Mouse (Mus musculus): ENCODE measurements around the gene Pbld2. TPM values are rescaled to one million over a fixed set of nuclear protein-coding genes. Genes with fewer than 3 reads are reported as not detected.
A peak's percentile ranks its signal among the peaks of the same experiment; 100 is the strongest.

Pbld2 gene
- polyA plus RNA-seq, 1 experiment from 2014 or later, result 1.3 TPM

DNA sequence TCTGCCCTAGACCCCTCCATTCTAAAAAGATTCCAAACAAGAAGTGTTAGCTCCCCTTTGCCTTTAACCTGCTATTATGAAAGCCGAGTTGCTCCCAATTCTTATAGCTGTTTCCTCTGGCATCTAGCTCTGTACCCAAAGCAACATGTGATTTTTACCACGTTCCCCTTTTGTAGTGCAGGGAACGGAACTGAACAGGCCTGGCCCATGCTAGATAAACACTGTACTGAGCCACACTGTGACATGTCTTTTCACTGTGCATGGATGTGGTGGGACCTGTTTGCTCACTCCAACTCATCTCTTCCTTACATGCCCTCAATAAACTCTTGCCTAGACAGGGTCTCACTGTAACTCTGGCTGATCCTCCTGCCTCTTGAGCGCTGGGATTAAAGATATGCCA lies 13.8 kb upstream of the Pbld2 start:
- no peaks in the 10 kb centered on the region for H3K27me3 ChIP-seq
- H3K4me1 ChIP-seq (replicated peaks), result no peaks in the 10 kb centered on the region
- no peak overlapping the region for H3K27ac ChIP-seq
- peaks cover 89% of the 10 kb centered on the region for H3K36me3 ChIP-seq
- H3K4me3 ChIP-seq (replicated peaks), result no peak overlapping the region
- no peak for ATAC-seq
- no peak overlapping the region for H3K9ac ChIP-seq (replicated peaks)
- H3K4me2 ChIP-seq (replicated peaks), result no peak overlapping the region
- H3K9me3 ChIP-seq, result no peaks in the 10 kb centered on the region
- WGBS, result 85% methylated on average over 4 of the region's 4 CpGs

DNA sequence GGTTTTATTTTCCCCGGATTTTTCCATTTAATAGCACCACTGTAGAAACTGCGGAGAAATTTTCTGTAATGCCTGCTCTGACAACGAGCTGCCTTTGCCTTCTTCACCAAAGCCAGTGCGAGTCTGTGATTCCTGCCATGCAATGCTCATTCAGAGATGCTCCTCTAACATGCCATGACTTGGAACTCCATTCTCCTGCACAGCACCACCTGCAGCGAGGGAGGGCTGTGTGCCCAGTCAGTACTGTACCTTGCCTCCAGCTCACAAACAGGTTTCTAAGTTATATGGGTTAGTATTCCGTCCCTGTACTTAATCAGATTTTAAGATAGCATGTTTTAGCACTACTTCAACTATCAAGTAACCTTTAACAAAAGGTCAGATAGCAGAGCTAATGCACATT lies 12.6 kb upstream of the Pbld2 start:
- Histone ChIP-seq H3K4me2 (replicated peaks) (no peak overlapping the region), H3K27ac (peak overlapping the region; percentile 36; the same call in 1 of the 2 replicates), H3K9ac (replicated peaks) (no peak overlapping the region), H3K9me3 (no peaks in the 10 kb centered on the region), H3K27me3 (no peaks in the 10 kb centered on the region), H3K4me1 (replicated peaks) (no peaks in the 10 kb centered on the region), H3K4me3 (replicated peaks) (no peak overlapping the region), H3K36me3 (peaks cover 88% of the 10 kb centered on the region)
- WGBS, result 89% methylated on average over 6 of the region's 6 CpGs
- no peak for ATAC-seq

DNA sequence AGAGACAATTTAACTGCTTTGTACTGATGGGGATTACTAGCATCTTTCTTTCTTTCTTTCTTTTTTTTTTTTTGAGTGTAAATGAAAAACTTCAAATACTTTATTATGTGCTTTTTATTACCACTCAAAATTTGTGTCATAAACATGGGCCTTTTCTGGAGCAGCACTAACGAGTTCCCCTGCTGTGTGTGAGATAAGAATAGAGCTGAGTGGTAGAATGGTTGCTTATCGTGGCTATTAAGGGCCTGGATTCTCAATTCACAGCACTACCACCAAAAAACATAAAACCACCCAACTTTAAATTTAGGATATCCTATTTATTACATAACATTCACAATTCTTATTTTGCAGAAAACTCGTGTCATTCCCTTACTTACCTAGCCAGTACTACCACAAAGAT lies 10.6 kb upstream of the Pbld2 start:
- H3K4me2 ChIP-seq (replicated peaks), result no peak overlapping the region
- no peaks in the 10 kb centered on the region for H3K9me3 ChIP-seq
- no peak overlapping the region for H3K9ac ChIP-seq (replicated peaks)
- H3K27me3 ChIP-seq, result no peaks in the 10 kb centered on the region
- H3K4me3 ChIP-seq (replicated peaks), result no peak overlapping the region
- peaks cover 4% of the 10 kb centered on the region for H3K4me1 ChIP-seq (replicated peaks)
- H3K27ac ChIP-seq, result no peak overlapping the region
- no peak for ATAC-seq
- H3K36me3 ChIP-seq, result peaks cover 85% of the 10 kb centered on the region
- WGBS, result 82% methylated on average over 3 of the region's 3 CpGs

DNA sequence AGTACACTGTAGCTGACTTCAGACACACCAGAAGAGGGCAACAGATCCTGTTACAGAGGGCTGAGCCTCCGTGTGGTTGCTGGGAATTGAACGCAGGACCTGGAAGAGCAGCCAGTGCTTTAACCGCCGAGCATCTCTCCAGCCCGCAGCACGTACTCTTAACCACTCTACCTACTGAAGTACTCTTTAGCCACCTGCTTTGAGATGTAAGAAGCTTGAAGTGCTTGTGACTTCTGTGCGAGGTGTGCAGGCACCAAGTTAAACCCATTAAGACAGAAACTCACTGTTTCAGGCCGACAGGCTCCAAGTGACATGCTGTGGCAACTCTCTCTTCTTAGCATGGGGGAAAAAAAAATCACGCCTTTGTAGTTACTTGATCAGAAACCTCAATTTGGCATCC lies 9.9 kb upstream of the Pbld2 start:
- Histone ChIP-seq H3K27ac (no peak overlapping the region), H3K4me2 (replicated peaks) (no peak overlapping the region), H3K4me1 (replicated peaks) (peaks cover 11% of the 10 kb centered on the region), H3K27me3 (no peaks in the 10 kb centered on the region), H3K9me3 (no peaks in the 10 kb centered on the region), H3K4me3 (replicated peaks) (no peak overlapping the region), H3K36me3 (peaks cover 81% of the 10 kb centered on the region), H3K9ac (replicated peaks) (no peak overlapping the region)
- 87% methylated on average over 9 of the region's 9 CpGs for WGBS
- ATAC-seq, result 0 out of 2 replicates have a peak, but pooled peaks have one; percentile 12

DNA sequence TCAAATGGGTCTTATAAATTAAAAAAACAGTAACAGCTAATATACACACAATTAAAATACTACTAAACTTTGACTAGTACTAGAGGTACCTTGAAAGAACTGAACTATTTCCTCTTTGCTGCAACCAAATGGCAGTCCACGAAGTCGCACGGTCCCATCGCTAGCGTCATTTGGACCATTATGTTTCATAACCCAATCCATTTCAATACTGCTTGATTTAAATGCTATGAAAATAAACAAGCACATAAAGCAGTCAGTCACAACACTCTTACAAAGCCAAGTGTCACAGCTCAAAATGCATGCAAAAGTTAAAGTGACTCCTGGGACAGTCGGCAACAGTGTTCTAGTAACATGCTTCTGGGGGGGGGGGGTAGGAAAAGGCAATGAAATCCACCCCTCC lies 4.8 kb upstream of the Pbld2 start:
- H3K27ac ChIP-seq, result no peak overlapping the region
- no peak for ATAC-seq
- H3K27me3 ChIP-seq, result no peaks in the 10 kb centered on the region
- peak overlapping the region; percentile 92 for H3K4me2 ChIP-seq (replicated peaks)
- H3K9me3 ChIP-seq, result no peaks in the 10 kb centered on the region
- WGBS, result 84% methylated on average over 6 of the region's 6 CpGs
- no peak overlapping the region; the same call in 1 of the 2 replicates for H3K4me3 ChIP-seq (replicated peaks)
- H3K36me3 ChIP-seq, result peaks cover 32% of the 10 kb centered on the region
- peaks cover 39% of the 10 kb centered on the region for H3K4me1 ChIP-seq (replicated peaks)
- H3K9ac ChIP-seq (replicated peaks), result no peak overlapping the region

DNA sequence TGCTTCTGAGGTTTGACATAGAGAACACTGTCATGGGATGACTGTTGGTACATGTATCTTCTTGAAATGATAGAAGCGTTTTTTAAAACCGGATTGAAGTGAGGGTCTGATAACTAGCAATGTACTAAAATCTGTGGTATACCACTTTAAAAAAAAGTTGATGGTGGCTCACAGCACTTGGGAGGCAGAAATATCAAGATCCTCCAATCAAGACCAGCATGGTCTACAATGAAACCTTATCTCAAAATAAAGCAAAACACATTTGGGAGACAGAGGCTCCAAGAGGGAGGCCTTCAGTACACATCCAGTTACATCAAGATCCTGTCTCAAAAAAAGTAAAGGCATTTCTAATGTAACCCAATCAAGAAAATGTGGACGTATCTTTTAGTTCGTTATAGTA lies 2.4 kb upstream of the Pbld2 start:
- H3K4me1 ChIP-seq (replicated peaks), result peaks cover 58% of the 10 kb centered on the region
- H3K9me3 ChIP-seq, result no peaks in the 10 kb centered on the region
- peaks cover 12% of the 10 kb centered on the region for H3K36me3 ChIP-seq
- H3K9ac ChIP-seq (replicated peaks), result peak overlapping the region; percentile 100
- H3K27me3 ChIP-seq, result no peaks in the 10 kb centered on the region
- H3K4me3 ChIP-seq (replicated peaks), result peak overlapping the region; percentile 90
- H3K27ac ChIP-seq, result no peak overlapping the region
- peak overlapping the region; percentile 92 for H3K4me2 ChIP-seq (replicated peaks)
- WGBS, result 41% methylated on average over 4 of the region's 4 CpGs
- ATAC-seq, result no peak

DNA sequence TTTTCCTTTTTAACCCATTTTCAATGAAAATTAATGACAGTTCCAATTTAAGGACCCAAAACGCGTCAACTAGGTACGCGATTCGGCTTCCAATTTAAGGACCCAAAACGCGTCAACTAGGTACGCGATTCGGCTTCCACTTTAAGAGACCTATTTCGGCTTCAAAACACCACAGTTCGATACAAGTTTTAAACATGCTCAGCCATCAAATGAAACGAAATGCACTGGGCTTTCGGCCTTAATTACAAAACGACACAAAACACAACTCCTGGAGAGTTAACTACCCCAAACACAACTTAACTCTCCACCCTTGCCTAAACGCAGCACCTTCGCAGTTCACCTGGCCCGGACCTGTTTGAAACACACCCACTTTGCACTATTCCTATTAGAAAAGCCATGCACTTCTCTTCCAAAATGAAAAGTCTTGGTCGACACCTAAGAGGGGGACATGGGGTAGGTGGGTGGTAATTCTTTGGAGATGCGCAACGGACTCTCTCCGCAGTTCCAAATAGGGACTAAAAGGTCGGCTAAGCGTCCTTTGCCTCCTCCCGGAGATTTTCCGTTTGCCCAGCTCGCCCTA lies 1.5 kb upstream of the Pbld2 start:
- no peak for ATAC-seq
- Histone ChIP-seq H3K9me3 (no peaks in the 10 kb centered on the region), H3K4me2 (replicated peaks) (peak overlapping the region; percentile 92), H3K9ac (replicated peaks) (peak overlapping the region; percentile 100), H3K4me1 (replicated peaks) (peaks cover 63% of the 10 kb centered on the region), H3K36me3 (peaks cover 4% of the 10 kb centered on the region; the same call in 1 of the 2 replicates), H3K4me3 (replicated peaks) (peak overlapping the region; percentile 90), H3K27me3 (no peaks in the 10 kb centered on the region), H3K27ac (peak overlapping the region; percentile 100)
- WGBS, result under 1% methylated on average over 27 of the region's 27 CpGs

DNA sequence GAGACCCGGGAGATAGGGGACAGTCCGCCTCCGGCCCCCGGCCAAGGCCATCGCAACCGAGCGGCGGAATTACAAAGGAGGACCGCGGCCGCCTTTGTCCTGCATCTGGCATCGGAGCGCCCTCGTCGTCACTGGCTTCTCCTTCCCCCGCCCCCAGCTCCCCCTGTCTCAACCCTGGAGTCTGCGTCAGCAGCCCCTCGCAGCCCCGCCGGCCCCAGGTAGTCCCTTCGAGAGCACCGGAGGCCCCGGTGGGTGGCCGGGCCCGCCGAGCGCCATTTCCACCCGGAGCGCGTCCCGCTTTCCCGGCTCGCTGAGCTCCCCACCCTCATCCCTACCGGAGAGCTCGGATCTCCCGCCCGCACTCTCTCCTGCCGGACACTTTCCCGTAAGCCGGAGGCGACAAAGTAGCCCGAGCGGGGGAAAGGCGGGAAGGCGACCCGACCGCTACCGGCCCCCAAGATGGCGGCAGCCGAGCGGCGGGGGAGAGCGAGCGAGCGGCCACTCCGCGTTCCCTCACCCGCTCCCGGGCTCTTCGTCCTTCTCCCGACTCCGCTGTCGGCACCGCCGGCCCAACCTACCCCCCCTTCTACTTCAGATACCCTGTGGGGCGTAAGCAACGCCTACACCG lies 880 bp upstream of the Pbld2 start:
- Histone ChIP-seq H3K4me3 (replicated peaks) (peak overlapping the region; percentile 90), H3K36me3 (no peaks in the 10 kb centered on the region), H3K9me3 (no peaks in the 10 kb centered on the region), H3K27ac (peak overlapping the region; percentile 100), H3K9ac (replicated peaks) (peak overlapping the region; percentile 100), H3K4me2 (replicated peaks) (peak overlapping the region; percentile 92), H3K27me3 (no peaks in the 10 kb centered on the region), H3K4me1 (replicated peaks) (peaks cover 69% of the 10 kb centered on the region)
- WGBS, result under 1% methylated on average over 64 of the region's 68 CpGs
- peak; percentile 40 for ATAC-seq

DNA sequence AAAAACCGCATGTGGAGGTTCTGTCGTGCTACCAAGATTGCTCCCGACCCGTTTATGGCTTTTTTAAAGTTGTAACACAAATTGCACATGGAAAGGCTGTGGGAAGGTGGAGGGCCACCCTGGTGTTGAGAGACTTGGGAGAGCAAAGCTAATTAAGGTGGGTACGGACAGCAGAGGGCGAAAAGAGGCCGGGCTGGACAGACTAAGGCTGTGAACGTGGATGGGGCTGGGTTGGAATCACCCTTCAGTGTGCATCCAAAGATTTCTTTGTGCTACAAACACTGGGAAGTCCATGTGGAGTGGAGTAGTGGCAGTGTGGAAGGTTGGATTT lies 430 bp downstream of the Pbld2 start:
- peaks cover 66% of the 10 kb centered on the region for H3K4me1 ChIP-seq (replicated peaks)
- H3K4me3 ChIP-seq (replicated peaks), result peak overlapping the region; percentile 90
- peak overlapping the region; percentile 92 for H3K4me2 ChIP-seq (replicated peaks)
- H3K27ac ChIP-seq, result peak overlapping the region; percentile 100
- H3K9ac ChIP-seq (replicated peaks), result peak overlapping the region; percentile 100
- peak; percentile 40 for ATAC-seq
- H3K36me3 ChIP-seq, result no peaks in the 10 kb centered on the region
- no peaks in the 10 kb centered on the region for H3K27me3 ChIP-seq
- H3K9me3 ChIP-seq, result no peaks in the 10 kb centered on the region
- WGBS, result under 1% methylated on average over 8 of the region's 8 CpGs

DNA sequence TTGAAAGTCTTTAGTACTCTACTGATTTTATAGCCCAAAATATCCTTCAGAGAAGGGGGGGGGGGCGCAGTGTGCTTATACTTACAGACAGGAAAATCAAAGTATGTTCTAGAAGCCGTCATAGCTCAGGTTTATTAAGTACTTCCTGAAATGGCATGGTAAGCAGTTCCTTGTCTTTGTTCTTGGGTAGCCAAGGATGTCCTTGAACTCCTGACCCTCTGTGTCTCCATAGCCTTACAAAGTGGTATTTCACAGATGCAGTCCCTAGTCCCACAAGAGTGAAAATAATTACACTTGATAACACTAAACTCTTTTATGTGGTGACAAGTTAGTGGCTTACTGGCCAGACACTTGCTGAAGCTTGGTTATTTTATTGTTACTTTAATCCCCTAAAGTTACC lies 901 bp downstream of the Pbld2 start:
- peaks cover 63% of the 10 kb centered on the region for H3K4me1 ChIP-seq (replicated peaks)

DNA sequence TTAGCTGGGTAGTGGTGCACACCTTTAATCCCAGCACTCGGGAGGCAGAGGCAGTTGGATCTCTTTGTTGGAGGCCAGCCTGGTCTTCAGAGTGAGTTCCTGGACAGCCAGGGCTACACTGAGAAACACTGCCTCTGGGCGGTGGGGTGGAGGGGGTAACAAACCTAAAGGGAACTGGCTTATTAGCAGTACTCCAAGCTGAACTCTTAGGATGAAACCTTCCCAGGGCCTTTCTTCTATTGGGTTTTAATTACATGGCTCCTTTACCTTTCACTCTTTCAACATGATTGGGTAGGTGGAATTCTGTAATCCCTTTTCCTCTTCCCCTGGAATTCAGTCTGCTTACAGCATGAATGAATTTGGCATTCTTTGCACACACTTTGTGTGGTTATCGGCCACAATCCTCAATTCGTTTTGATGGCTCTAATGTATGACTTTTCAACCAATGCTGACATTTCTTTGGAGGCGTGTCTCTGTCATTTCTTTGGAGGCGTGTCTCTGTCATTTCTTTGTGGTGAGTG lies 1.4 kb downstream of the Pbld2 start:
- ATAC-seq, result no peak
- peak overlapping the region; percentile 92 for H3K4me2 ChIP-seq (replicated peaks)
- no peaks in the 10 kb centered on the region for H3K27me3 ChIP-seq
- H3K9ac ChIP-seq (replicated peaks), result peak overlapping the region; percentile 100
- peaks cover 58% of the 10 kb centered on the region for H3K4me1 ChIP-seq (replicated peaks)
- WGBS, result 8% methylated on average over 6 of the region's 6 CpGs
- H3K4me3 ChIP-seq (replicated peaks), result peak overlapping the region; percentile 90
- H3K27ac ChIP-seq, result peak overlapping the region; percentile 100
- H3K9me3 ChIP-seq, result no peaks in the 10 kb centered on the region
- no peaks in the 10 kb centered on the region for H3K36me3 ChIP-seq

More for the DNA sequence above, 901 bp downstream of the Pbld2 start:
- 15% methylated on average over 2 of the region's 2 CpGs for WGBS
- peak overlapping the region; percentile 100 for H3K9ac ChIP-seq (replicated peaks)
- ATAC-seq, result no peak
- peak overlapping the region; percentile 100 for H3K27ac ChIP-seq
- peak overlapping the region; percentile 92 for H3K4me2 ChIP-seq (replicated peaks)
- H3K9me3 ChIP-seq, result no peaks in the 10 kb centered on the region
- peak overlapping the region; percentile 90 for H3K4me3 ChIP-seq (replicated peaks)
- H3K36me3 ChIP-seq, result no peaks in the 10 kb centered on the region
- H3K27me3 ChIP-seq, result no peaks in the 10 kb centered on the region

DNA sequence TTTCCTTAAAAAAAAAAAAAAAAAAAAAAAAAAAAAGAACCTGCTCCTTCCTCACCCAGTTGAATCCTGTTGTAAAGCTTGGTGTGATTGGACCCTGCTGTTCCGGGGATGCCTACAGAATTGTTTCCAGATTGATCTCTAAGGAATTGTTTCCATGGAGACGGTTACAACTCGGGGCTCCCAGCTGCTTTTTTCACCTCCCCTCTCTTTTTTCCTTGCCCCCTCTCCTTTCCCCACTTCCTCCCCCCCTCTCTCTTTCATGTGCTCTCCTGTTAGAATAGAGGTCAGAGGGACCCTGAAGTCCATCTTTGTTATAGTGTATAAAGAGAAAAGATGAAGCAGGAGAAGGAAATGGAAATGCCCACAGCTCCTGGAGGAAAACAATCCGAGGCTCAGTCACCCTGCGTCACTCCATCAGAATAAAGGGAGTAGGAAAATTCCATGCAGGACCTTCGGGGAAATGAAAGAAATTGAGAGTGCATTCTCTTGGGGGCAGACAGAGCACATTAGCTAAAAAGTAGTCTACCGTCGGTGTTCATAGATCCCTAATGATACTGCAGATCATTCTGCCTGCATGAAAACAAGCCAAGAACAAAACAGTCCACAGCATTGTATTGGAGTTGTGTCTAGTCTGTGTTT lies 2.2 kb downstream of the Pbld2 start:
- WGBS, result 1% methylated on average over 8 of the region's 8 CpGs
- no peak for ATAC-seq
- peak overlapping the region; percentile 49; the same call in 1 of the 2 replicates for H3K9ac ChIP-seq (replicated peaks)

More for the DNA sequence above, 2.2 kb downstream of the Pbld2 start:
- H3K4me3 ChIP-seq (replicated peaks), result peak overlapping the region; percentile 90
- no peaks in the 10 kb centered on the region for H3K27me3 ChIP-seq
- peak overlapping the region; percentile 100 for H3K27ac ChIP-seq
- peaks cover 51% of the 10 kb centered on the region for H3K4me1 ChIP-seq (replicated peaks)
- no peaks in the 10 kb centered on the region for H3K36me3 ChIP-seq
- peak overlapping the region; percentile 92 for H3K4me2 ChIP-seq (replicated peaks)
- H3K9me3 ChIP-seq, result no peaks in the 10 kb centered on the region

Measured in midbrain, embryonic 13.5 days (tissue).